Mouse (Mus musculus) activated CD4-positive, CD25-positive, alpha-beta regulatory T cell, adult 4 months (primary cell): ENCODE data around the gene Dhrs7. TPM values are rescaled to one million over a fixed set of nuclear protein-coding genes. Genes with fewer than 3 reads are reported as not detected.
"Not testable (repeated sequence)": the region's sequence is repeated elsewhere in the genome, so short reads cannot be mapped to it uniquely, and the experiment has no call there.

Source experiments
- ATAC-seq: one replicate; pipeline ENCODE4 v1.8.0; 2017
- polyA plus RNA-seq, 2 experiments: library from polyadenylated mRNA; unstranded; fragments of 100-300 nt; shearing (Covaris generic); gene quantifications; one replicate each; pipeline ENCODE4 v1.2.1; 2017

Dhrs7 gene
- polyA plus RNA-seq = 10 to 100 TPM; 87.4 to 88.7 TPM

- peak; percentile 98 for ATAC-seq
These were observed at the start of gene Dhrs7 for GRCm38 (mm10) chr12:72664735-72665337. Gene Dhrs7 (minus strand): TSS chr12:72664909.

GRCm38 (mm10) chr12:72709981-72710380 lies 45.3 kb upstream of the Dhrs7 start:
- ATAC-seq = no peak

DNA sequence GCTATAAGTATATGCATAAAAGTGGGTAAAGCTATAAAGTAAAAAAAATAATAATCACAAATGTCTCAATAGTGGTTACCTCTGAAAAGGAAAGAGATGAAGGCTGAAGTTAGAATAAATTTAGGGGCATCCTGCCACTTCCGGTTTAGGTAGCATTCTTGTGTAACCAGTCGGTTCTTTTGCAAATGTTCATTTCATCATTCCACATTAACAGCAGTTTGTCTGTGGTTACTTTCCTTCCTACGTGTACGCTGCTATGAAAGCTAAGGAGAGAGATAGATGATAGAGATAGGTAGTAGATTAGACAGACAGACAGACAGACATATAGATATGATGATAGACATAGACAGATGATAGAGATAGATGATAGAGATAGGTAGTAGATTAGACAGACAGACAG lies 39.4 kb upstream of the Dhrs7 start:
- ATAC-seq = no peak

DNA sequence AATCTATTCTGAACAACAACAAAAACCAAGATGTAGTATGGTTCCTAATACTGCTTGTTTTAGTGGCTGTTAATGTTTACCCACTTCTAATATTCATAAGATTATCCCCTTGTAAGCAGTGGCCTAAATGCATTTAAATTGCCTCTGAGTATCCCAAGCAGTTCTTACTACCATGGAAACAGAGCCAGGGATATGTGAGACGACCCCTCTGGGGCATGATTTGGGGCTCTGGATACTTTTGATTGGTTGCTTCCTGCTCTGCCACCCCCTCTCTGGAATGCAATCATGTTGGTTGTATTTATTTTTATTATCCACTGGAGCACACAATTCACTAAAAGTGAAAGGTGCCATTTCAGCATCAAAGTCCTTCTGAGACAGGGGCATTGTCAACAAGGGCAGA lies 35.3 kb upstream of the Dhrs7 start:
- no peak for ATAC-seq

GRCm38 (mm10) chr12:72694901-72695463 lies 30.3 kb upstream of the Dhrs7 start:
- ATAC-seq = no peak

GRCm38 (mm10) chr12:72694438-72694837 lies 29.7 kb upstream of the Dhrs7 start:
- no peak for ATAC-seq

GRCm38 (mm10) chr12:72693895-72694294 lies 29.2 kb upstream of the Dhrs7 start:
- ATAC-seq = no peak

DNA sequence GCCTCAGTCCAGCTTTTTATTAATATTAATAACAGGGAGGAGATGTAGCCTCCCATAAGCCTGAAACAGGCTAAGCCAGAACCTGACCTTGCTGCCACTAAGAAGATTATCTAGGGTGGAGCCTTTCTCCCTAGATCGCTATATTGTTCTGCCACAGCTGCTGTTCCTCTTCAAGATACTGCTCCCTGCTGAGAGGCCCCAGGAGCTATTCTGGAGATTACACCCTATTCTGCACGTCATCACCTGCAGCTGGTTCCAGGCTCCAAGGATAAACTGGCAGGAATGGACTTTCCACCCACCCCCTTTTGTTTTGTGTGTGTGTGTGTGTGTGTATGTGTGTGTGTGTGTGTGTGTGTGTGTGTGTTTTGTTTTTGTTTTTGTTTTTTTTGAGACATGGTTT lies 23.6 kb upstream of the Dhrs7 start:
- ATAC-seq = not testable (repeated sequence)

GRCm38 (mm10) chr12:72687741-72688140 lies 23.0 kb upstream of the Dhrs7 start:
- ATAC-seq = not testable (repeated sequence)

DNA sequence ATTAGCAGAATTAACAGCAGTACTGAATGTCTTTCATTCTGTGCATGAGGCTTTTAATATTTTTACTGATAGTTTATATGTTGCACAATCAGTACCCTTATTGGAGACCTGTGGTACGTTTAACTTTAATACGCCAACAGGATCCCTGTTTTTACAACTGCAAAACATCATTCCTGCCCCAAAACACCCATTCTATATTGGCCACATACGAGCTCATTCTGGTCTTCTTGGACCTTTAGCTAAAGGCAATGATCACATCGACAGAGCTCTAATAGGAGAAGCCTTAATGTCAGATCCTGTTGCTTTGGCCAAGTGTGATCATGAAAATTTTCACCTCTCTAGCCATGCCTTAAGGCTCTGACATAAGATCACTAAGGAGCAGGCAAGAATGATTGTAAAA lies 21.9 kb upstream of the Dhrs7 start:
- ATAC-seq = not testable (repeated sequence)

- no peak for ATAC-seq
These were observed 18.9 kb upstream of the Dhrs7 start for GRCm38 (mm10) chr12:72683612-72684011.

DNA sequence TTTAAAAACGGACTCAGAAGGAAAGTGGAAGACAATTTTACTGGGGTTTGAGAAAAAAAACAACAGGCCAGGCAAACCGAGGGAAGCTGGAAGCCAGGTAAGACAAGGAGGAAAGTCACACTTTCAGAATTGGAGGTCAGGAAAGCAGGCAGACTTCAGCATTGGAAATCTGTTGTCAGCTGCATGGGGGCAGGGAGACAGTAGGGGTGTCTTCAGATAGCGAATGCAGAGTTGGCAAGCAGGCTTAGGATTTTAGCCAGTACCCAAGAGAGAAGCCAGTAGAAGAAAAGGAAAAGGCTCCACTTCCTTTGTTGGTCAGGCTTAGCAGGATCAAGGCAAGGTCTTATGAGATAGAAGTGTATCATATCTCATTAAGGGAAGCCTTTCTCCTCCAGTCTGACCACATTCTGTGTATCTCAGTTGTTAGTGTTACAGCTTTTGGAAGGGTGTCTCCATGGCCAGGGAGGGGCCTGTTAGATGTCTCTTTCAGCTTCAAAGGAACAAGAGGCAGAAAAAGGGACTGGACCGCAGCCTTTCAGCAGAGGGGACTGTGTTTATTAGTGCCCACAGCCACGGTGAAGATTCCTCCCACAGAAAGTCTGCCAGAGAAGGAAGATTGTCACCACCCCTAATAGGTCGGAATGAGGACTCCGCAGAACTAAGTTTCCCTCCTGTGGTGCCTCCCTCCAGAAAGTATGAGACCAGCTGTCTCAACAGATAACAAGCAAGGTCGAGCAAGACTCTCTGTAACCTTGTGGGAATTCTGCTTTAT lies 18.0 kb upstream of the Dhrs7 start:
- no peak for ATAC-seq

DNA sequence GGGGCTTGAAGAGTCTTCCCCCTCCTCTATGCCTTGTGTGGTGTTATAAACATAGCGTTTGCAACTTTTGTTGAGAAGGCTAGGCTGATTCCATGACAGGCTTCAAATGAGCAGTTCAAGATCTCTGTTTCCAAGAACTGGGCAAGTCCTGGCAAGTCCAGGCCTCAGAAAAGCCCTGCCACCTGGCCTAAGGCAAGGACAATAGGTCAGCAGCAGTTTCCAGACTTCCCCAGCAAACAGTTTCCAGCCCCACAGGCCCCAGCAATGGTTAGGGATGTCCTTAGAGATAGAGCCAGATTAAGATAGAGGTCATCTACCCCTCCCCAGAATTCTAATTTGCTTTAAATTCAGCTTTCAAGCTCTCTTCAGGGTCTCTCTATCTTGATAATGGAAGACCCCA lies 17.2 kb upstream of the Dhrs7 start:
- no peak for ATAC-seq

DNA sequence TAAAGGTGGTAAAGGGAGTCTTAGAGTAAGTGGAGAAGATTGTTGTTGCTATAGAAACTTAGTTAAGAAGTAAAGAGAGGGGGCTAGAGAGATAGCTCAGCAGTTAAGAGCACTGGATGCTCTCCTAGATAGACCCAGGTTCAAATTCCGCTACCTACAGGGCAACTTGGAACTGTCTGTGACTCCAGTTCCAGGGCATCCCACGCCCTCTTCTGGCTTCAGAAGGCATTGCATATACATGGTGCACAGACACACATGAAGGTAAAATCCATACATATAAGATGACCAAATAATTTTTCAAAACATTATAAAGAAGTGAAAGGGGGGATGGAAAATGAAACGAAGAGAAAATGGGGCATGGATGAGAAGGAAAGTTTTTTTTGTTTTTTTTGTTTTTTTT lies 14.9 kb upstream of the Dhrs7 start:
- no peak for ATAC-seq

DNA sequence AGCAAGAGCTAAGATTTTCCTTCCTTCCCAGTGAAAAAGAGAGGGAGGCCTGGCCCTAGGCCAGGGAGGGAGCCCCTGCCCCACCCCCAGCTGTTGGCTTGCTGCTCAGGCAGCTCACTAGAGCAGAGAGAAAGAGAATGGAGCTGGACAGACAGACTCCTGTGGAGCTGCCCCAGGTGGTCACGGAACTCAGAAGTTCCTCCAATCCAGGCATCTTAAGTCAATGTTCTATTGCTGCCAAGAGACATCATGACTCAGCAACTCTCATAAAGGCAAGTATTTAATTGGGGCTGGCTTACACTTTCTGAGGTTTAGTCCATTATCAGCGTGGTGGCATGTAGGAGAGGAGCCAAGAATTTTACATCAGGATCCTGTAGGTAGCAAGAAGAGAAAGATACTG lies 10.1 kb upstream of the Dhrs7 start:
- ATAC-seq = no peak

GRCm38 (mm10) chr12:72674079-72674797 lies 9.5 kb upstream of the Dhrs7 start:
- no peak for ATAC-seq

DNA sequence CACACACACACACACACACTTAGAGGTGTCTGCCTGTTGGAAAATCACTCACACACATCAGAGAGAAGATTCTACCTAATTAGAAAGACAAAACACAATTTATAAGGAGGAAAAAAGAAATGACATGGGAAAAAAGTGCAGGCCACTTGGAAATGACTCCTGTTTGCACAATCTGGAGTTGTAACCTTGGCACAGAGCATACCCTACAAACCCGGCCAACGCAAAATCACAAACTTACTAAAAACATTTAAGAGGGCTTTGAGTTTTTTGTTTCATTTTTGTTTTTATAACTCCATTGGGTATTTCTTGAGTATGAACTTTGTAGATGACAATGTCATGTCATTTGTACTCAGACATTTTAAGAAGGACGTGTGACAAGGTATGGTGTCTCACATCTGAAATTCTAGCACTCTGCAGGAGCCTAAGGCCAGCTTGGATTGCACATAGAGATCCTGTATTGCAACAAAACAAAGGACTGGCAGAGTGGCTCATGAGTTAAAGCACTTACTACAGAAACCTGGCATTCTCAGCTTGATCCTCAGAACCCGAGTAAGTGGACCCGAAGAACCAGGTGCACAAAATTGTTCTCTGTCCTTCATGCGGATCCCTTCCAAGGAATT lies 6.9 kb upstream of the Dhrs7 start:
- no peak for ATAC-seq

DNA sequence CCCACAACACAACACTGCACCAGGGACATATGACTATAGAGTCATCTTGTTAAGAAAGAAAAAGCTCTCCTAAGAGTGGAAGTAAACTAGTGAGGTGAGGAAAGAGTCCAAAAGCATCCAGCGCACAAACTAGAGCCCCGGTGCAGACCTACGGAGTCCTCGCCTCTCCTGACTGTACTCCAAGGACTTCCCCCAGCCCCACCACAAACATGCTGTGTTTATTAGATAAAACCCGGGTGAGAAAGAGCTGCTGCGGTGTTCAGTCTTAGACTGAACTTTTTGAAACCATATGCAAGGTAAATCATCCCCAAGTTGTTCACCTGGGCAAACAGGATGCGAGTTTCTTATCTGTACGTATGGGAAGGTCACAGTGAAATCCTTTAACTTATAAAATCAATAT lies 6.2 kb upstream of the Dhrs7 start:
- ATAC-seq = no peak

DNA sequence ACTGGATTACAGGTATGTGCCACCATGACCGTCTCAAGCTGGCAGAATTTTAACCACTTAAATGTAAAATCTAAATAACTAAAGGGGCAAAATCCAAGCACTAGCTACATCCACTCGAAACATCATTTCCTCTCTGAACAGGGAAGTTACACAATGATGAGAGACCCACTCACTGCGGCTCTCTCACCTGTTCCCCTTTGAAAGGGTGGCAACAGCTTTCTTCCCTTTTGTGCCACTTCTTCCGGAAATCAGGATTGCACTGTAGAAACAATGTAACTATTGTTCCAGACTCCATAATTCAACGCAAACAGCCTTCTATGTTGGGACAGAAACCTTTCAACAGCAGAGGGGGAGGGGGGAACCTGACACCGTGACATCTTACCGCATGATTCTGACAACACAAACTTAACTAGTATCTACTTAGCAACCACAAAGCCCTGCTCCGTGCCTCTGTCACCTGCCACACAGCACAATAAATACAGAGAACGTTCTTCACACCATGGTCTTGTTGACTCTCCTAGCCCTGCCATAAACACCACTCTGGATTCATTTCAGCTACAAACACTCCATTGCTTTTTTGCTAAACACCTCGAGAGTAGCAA lies 3.3 kb upstream of the Dhrs7 start:
- ATAC-seq = no peak

GRCm38 (mm10) chr12:72666015-72666414 lies 1.3 kb upstream of the Dhrs7 start:
- no peak for ATAC-seq

DNA sequence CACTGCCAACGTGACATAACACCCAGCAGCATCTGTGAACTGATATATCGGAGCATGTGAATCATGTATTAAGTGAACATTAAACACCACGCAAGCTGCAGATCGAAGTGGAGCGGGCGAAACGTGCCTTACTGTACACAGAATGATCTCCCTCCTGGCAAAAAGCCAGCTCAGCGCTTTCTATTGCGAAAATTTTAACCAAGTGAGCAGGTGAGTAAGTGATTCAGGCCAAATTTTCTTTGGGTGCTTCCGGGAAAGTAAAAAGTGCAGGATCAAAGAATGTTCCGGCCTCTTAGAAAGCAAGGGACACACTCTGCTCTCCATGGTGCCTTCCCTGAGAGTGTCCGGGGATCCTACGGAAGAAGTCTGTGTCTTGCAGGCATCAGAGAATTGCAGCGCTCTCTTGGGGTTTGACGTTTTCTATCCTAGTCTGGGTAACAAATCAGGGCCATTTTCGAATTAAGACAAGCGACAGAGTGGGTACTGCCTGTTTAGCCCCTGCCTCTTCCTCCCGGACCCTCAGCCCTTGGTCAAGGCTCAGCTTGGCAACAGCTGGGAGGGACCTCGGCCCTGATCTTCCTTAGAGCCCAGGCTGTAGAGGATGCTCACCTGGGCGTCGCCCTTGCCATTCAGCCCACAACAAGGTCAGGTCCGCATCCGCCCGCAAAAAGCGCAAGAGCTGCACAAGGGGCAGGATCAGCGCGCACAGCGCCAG lies 532 bp downstream of the Dhrs7 start:
- peak; percentile 14 for ATAC-seq

DNA sequence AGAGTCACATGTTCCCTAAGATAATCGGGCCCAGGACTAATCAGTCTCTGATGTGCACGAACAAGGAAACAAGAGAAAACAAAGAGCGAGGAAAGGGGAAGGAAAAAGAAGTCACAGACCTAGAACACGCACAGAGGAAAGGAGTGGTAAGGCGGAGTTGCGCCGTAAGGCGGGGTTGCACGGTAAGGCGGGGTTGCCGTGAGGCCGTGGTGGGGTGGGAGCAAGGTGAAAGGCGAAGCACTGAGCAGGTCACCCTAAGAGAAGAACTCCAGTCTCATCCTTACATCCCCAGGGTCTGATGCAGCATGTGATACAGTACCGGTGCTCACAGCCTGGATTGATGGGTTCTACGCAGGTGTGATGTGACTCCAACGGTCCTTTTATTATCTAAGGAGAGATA lies 8.9 kb downstream of the Dhrs7 start:
- ATAC-seq = no peak
